Mouse (Mus musculus): ENCODE measurements around the gene Cmtm6.

Gene Cmtm6

DNA sequence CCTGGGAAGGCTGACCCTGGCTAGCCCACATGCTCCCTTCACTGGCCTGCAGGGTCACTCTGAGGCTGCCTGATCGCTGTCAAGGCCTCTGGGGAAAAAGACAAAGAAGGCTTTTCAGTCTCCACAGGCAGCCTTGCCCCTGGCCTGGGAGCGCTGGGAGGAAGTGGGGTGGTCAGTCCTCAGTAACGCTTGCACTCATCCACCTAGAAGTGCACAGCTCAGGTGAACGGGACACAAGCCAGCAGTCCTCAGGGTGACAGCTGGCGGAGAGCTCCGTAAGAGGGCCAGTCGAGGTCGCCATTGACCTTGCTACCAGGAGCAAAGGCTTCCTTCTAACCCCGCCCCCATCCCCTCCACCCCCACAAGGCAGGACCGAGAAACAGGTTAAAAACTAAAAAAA lies 37.1 kb downstream of the Cmtm6 start:
- in situ Hi-C loops (cut with MboI, MseI) = no loop called here

DNA sequence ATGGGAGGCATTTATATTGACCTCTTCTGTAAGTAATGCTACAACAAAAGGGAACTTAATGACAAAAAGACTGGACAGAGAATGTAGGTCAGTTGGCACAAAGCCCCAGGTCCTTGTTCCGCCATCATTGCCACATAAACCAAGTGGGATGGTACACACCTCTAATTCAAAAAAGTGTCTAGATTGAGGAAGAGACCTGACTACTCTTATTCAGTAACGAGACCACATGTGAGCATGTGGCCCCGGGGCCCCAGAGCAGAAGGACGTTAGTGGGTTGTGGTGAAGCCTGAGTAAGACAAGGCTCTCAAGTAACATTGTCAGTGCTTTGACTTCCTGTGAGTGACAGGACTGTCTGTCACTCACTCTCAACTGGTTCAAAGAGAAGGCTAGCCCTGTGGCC lies 39.3 kb downstream of the Cmtm6 start:
- in situ Hi-C loops (cut with MboI, MseI) = no loop called here

- in situ Hi-C loops (cut with MboI, MseI) = no loop called here
Observed at GRCm38 (mm10) chr9:114771565-114771964, 40.6 kb downstream of the Cmtm6 start.

DNA sequence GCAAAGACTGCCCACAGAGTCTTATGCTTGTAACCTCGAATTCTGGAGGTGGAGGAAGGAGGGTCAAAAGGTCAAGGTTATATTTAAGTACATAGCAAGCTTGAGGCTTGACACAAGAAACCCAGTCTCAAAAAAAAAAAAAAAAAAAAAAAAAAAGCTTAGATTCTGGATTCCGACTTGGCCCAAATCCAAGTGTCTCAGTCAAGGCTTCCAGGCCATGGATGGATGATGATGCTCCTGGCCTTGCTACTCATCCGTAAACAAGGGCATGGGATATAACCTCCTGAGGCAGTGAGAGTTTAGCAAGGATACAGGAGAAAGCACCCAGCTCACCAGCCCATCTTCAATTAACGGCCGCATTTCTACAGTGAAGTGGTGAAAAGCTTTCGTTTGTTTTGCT lies 43.7 kb downstream of the Cmtm6 start:
- in situ Hi-C loops (cut with MboI, MseI) = loop anchor here in 1 of 2 experiments (25.0 kb wide), 1 partner anchor 1588 kb away; no protein-coding TSS in a partner anchor

DNA sequence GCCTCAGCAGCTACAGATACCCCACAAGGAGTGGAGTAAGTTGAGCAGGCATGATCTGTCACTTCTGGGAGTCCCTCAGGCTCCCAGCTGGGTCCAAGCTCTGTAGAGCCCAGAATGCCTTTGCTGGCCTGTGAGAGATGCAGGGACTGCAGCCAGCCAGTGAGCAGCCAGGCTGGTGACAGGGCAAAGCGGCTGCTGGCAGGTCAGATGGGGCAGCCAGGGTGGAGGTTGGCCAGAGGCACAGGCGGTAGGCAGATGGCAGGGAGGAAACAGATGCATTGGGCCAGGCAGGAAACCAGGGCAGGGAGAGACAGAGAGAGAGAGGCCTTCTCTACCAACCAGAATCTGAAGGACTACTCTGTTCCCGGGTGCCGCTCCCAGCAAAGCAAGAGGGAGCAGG lies 44.4 kb downstream of the Cmtm6 start:
- in situ Hi-C loops (cut with MboI, MseI) = loop anchor here in 1 of 2 experiments (25.0 kb wide), 1 partner anchor 1587 kb away; no protein-coding TSS in a partner anchor

GRCm38 (mm10) chr9:114776361-114776760 lies 45.4 kb downstream of the Cmtm6 start:
- in situ Hi-C loops (cut with MboI, MseI) = loop anchor here in 1 of 2 experiments (25.0 kb wide), 1 partner anchor 1586 kb away; no protein-coding TSS in a partner anchor

DNA sequence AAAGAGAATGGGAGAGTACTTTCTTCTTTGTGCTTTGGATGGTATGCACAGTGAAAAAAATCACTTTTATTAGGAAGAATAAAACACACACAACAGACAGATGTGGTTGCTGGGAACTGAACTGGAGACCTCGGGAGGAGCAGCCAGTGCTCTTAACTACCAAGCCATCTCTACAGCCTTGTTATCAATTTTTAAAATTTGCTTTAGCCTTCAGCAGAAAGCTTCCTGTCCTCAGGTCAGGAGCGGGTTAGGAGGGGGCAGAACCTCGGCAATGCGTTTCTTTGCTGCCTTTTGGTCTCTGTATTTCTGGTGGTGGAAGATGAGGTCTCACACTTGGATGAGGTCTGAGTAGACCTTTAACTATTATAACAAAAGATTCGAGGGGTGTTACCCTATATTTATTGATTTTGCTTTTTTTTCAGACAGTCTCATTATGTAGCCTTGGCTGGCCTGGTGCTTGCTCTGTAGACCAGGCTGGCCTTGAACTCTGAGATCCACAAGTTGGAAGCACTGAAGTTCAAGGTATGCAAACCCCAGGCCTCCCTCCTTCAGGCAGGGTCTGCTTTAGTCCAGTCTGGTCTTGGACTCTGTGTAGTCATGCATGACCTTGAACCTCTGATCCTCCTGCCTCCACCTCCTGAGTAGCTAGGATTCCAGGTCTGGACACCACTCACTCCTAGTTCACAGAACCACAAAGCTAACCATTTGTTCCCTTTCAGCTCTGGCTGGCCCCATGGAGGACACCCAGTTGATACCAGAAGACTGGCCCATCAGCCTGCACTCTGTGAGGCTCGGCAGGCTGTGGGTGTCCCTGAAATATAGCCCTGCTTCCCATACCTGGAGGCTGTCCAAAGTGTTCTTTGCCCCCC lies 46.5 kb downstream of the Cmtm6 start:
- in situ Hi-C loops (cut with MboI, MseI) = loop anchor here in 1 of 2 experiments (25.0 kb wide), 1 partner anchor 1585 kb away; no protein-coding TSS in a partner anchor

DNA sequence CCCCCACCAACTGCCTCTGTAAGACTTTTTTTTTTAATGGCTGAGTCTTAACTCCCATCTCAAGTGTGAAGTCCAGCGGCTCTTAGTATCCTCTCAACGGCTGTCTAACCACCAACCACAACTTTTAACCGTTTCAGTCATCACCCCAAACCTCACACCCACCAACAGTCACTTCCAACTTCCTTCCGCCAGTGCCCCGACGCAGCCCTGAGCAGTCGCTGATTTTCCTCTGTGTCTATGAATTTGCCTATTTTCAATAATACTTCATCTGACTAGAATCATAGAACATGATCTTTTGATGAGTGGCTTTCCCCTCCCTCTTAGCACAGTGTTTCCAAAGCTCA lies 47.1 kb downstream of the Cmtm6 start:
- in situ Hi-C loops (cut with MboI, MseI) = loop anchor here in 1 of 2 experiments (25.0 kb wide), 1 partner anchor 1584 kb away; no protein-coding TSS in a partner anchor

DNA sequence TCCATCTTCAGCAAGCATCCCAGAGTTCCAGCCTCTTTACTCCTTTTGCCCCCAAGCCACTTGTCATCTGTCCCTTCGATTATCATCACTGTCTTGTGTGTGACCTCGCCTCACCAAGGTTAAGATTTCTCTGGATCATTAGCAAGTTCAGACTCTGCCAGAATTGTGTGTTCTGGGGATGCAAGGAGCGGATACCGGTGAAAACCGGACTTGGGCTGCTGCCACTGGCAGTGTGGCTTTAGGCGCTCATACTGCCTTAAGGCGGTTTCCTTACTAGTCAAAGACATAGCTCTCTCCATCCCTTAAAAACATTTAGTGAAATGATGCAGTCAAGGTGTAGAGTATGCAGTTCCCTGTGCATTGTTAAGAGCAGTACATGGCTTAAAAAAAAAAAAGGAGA lies 48.0 kb downstream of the Cmtm6 start:
- in situ Hi-C loops (cut with MboI, MseI) = loop anchor here in 1 of 2 experiments (25.0 kb wide), 1 partner anchor 1583 kb away; no protein-coding TSS in a partner anchor

DNA sequence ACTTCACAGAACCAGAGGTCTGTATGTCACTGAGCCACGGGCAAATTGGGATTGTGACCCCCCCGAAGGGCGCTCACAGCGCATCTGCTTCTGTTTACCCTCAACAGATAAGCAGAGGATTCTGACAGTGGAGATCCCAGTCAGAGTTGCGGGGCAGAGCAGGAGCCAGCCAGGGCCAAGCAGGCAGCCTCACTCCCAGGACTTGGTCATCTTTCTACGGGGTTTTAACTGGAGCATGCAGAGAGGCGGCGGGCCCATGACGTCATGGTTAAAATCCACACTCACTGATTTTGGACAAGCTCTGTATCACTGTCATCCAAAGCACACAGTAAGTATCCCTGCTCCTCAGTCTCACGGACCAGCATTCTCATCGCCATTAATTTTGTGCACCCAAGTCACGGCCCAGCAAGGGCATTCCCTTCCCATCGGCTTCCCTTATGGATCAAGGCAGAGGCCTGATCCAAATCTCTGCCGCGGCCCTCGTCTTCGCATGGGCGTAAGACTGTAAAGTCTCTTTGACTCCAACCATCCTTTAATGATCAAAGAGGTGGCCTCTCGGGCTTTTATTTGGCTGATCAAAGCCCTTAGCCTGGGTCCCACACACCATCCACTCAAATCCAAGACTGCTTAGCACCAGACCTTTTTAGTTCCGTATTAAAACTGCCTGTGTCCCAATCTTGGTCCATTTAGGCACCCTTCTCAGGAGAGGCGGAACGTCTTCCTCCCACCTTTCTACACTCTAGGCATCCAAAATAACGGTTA lies 49.2 kb downstream of the Cmtm6 start:
- in situ Hi-C loops (cut with MboI, MseI) = loop anchor here in 1 of 2 experiments (25.0 kb wide), 1 partner anchor 1582 kb away; no protein-coding TSS in a partner anchor

- in situ Hi-C loops (cut with MboI, MseI) = loop anchor here in 1 of 2 experiments (25.0 kb wide), 1 partner anchor 1581 kb away; no protein-coding TSS in a partner anchor
Observed at GRCm38 (mm10) chr9:114780746-114781525, 50.0 kb downstream of the Cmtm6 start.

DNA sequence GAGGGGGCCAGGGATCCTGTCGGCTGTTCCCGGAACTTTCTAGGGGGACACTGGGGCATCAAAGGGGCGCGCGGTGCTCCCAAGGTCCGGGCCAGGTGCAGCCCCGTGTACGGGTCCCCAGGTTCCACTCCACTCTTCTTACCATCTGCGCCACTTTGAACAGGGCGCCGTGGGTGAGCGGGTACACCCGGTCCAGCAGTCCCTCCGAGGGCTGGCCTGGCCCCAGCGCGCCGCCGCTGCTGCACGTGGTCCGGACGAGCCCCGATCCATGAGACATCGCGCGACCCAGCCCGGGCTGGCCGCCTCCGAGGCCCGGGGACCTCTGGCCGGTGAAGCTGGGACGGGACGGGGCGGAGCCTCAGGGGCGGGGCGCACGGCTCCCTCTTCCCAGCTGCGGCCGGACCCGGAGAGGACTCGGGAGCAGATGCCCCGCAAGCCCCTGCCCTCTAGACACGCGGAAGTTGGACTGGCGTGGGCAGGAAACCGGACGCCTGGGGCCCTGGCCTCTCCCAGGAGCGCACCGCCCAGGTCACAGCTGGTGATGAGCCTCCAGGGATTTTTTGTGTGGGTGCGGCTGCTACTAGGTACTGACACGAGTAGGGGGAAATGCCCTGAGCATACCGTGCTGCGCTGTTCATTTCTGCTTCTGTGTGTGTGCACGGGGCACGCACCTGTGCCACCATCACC lies 50.8 kb downstream of the Cmtm6 start, which contains the start of gene Cmtm7:
Cmtm7 (minus strand) TSS at position 331 of the 687 bp plus-strand sequence.
- in situ Hi-C loops (cut with MboI, MseI) = loop anchor here in 1 of 2 experiments (25.0 kb wide), 1 partner anchor 1581 kb away; no protein-coding TSS in a partner anchor

DNA sequence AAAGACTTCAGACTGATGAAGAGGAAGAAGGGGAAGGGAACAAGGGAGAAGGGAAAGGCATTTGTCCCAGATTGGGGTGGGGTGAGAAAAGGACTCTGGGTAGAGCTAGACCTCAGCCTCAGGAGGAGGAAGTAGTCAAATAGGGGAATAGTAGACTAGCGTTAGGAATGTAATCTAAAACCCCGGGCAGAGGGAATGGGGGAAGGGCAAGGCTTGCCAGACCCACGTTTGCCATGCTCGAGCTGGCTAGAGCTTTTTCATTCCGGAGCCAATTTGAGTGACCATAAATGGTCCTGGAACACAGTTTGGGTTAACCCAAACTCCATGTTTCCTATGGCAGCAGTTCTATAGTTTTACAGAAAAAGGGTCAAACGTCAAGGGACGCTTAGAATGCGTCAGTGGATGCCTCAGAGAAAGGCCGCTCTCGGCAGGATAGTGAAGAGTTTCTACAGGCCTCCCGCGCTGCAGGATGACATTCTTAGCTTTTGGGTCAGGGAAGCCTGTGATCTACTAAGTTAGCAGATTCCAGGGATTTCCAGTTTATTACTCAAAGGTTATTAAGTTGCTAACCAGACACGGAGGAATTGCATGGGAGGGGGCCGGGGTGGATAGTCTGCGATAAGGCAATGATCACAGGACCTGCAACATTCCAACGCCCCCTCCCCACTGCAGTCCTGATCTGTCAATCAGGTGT lies 54.7 kb downstream of the Cmtm6 start:
- in situ Hi-C loops (cut with MboI, MseI) = loop anchor here in 1 of 2 experiments (25.0 kb wide), 1 partner anchor 1577 kb away; no protein-coding TSS in a partner anchor

GRCm38 (mm10) chr9:114787134-114787533 lies 56.2 kb downstream of the Cmtm6 start:
- in situ Hi-C loops (cut with MboI, MseI) = loop anchor here in 1 of 2 experiments (25.0 kb wide), 1 partner anchor 1575 kb away; no protein-coding TSS in a partner anchor

GRCm38 (mm10) chr9:114787716-114788115 lies 56.8 kb downstream of the Cmtm6 start:
- in situ Hi-C loops (cut with MboI, MseI) = loop anchor here in 1 of 2 experiments (25.0 kb wide), 1 partner anchor 1575 kb away; no protein-coding TSS in a partner anchor

GRCm38 (mm10) chr9:114788697-114789096 lies 57.8 kb downstream of the Cmtm6 start:
- in situ Hi-C loops (cut with MboI, MseI) = loop anchor here in 1 of 2 experiments (25.0 kb wide), 1 partner anchor 1574 kb away; no protein-coding TSS in a partner anchor

- in situ Hi-C loops (cut with MboI, MseI) = loop anchor here in 1 of 2 experiments (25.0 kb wide), 1 partner anchor 1573 kb away; no protein-coding TSS in a partner anchor
Observed at GRCm38 (mm10) chr9:114789557-114789956, 58.6 kb downstream of the Cmtm6 start.

- in situ Hi-C loops (cut with MboI, MseI) = loop anchor here in 1 of 2 experiments (5.0 to 25.0 kb wide), 4 partner anchors 33 to 1572 kb away; no protein-coding TSS in a partner anchor
Observed at GRCm38 (mm10) chr9:114789989-114790388, 59.1 kb downstream of the Cmtm6 start.

GRCm38 (mm10) chr9:114793764-114794295 lies 62.9 kb downstream of the Cmtm6 start:
- in situ Hi-C loops (cut with MboI, MseI) = loop anchor here in 1 of 2 experiments (5.0 to 25.0 kb wide), 4 partner anchors 37 to 1568 kb away; no protein-coding TSS in a partner anchor
